Mouse (Mus musculus): ENCODE measurements around the gene Zfp746. TPM values are rescaled to one million over a fixed set of nuclear protein-coding genes. Genes with fewer than 3 reads are reported as not detected.
"Not testable (repeated sequence)": the region's sequence is repeated elsewhere in the genome, so short reads cannot be mapped to it uniquely, and the experiment has no call there.

Gene Zfp746
- 7.5 and 9.2 TPM in 2 replicates for polyA plus RNA-seq (2015; fragmentation: Nextera tagmentation; extraction: Ambion mirVana)

GRCm38 (mm10) chr6:48086471-48086878, at the start of gene Zfp746:
Gene Zfp746 (minus strand): TSS chr6:48086593.
- peaks cover 8% of the 10 kb centered on the region for H3K4me1 ChIP-seq (ENCODE audit: control insufficient read depth, insufficient read depth, low read length)
- peak within 1 kb of the TSS; percentile 79 for H3K4me2 ChIP-seq (ENCODE audit: low read depth, low read length)
- H3K9ac ChIP-seq (ENCODE audit: low read length), result peak within 1 kb of the TSS; percentile 97
- H3K9me3 ChIP-seq (replicated peaks; ENCODE audit: control insufficient read depth, low read length), result no peaks in the 10 kb centered on the region
- H3K4me3 ChIP-seq (ENCODE audit: low read length), result peak within 1 kb of the TSS; percentile 85
- peak within 1 kb of the TSS; percentile 88 for H3K27ac ChIP-seq (ENCODE audit: low read length)
- peaks cover 19% of the 10 kb centered on the region for H3K36me3 ChIP-seq (ENCODE audit: control insufficient read depth, insufficient read depth)
- no peaks in the 10 kb centered on the region; the same call in 1 of the 2 replicates for H3K27me3 ChIP-seq (ENCODE audit: control insufficient read depth, insufficient read depth, low read length)
- WGBS, result under 1% methylated on average over 53 of the region's 53 CpGs
- ATAC-seq (replicated peaks; ENCODE audit: extremely low read depth, insufficient read depth, low FRiP score), result peak; percentile 89

GRCm38 (mm10) chr6:48121092-48121491, 34.7 kb upstream of the Zfp746 start:
- 74% methylated on average over 4 of the region's 4 CpGs for WGBS
- not testable (repeated sequence) for H3K27ac ChIP-seq (ENCODE audit: low read length); H3K4me3 ChIP-seq (ENCODE audit: low read length); H3K27me3 ChIP-seq (ENCODE audit: control insufficient read depth, insufficient read depth, low read length); H3K9me3 ChIP-seq (replicated peaks; ENCODE audit: control insufficient read depth, low read length); H3K4me2 ChIP-seq (ENCODE audit: low read depth, low read length); H3K9ac ChIP-seq (ENCODE audit: low read length); H3K4me1 ChIP-seq (ENCODE audit: control insufficient read depth, insufficient read depth, low read length); H3K36me3 ChIP-seq (ENCODE audit: control insufficient read depth, insufficient read depth)
- ATAC-seq (replicated peaks; ENCODE audit: extremely low read depth, insufficient read depth, low FRiP score), result 0 out of 2 replicates have a peak, but pooled peaks have one; percentile 55

- H3K27me3 ChIP-seq (ENCODE audit: control insufficient read depth, insufficient read depth, low read length), result no peaks in the 10 kb centered on the region
- H3K27ac ChIP-seq (ENCODE audit: low read length), result no peak overlapping the region
- H3K9me3 ChIP-seq (replicated peaks; ENCODE audit: control insufficient read depth, low read length), result 0 out of 2 replicates have a peak, but pooled peaks cover 2% of the 10 kb centered on the region
- WGBS, result 53% methylated on average over 3 of the region's 3 CpGs
- no peaks in the 10 kb centered on the region for H3K36me3 ChIP-seq (ENCODE audit: control insufficient read depth, insufficient read depth)
- no peak overlapping the region for H3K4me3 ChIP-seq (ENCODE audit: low read length)
- H3K9ac ChIP-seq (ENCODE audit: low read length), result no peak overlapping the region
- ATAC-seq (replicated peaks; ENCODE audit: extremely low read depth, insufficient read depth, low FRiP score), result no peak
- no peaks in the 10 kb centered on the region for H3K4me1 ChIP-seq (ENCODE audit: control insufficient read depth, insufficient read depth, low read length)
- no peak overlapping the region for H3K4me2 ChIP-seq (ENCODE audit: low read depth, low read length)
Observed at GRCm38 (mm10) chr6:48116036-48116435, 29.6 kb upstream of the Zfp746 start.

- no peak overlapping the region for H3K27ac ChIP-seq (ENCODE audit: low read length)
- H3K9ac ChIP-seq (ENCODE audit: low read length), result no peak overlapping the region
- 37% methylated on average over 14 of the region's 14 CpGs for WGBS
- peaks cover 12% of the 10 kb centered on the region for H3K36me3 ChIP-seq (ENCODE audit: control insufficient read depth, insufficient read depth)
- no peaks in the 10 kb centered on the region for H3K9me3 ChIP-seq (replicated peaks; ENCODE audit: control insufficient read depth, low read length)
- H3K4me3 ChIP-seq (ENCODE audit: low read length), result peak overlapping the region; percentile 85
- ATAC-seq (replicated peaks; ENCODE audit: extremely low read depth, insufficient read depth, low FRiP score), result no peak
- H3K4me1 ChIP-seq (ENCODE audit: control insufficient read depth, insufficient read depth, low read length), result peaks cover 8% of the 10 kb centered on the region
- H3K27me3 ChIP-seq (ENCODE audit: control insufficient read depth, insufficient read depth, low read length), result no peaks in the 10 kb centered on the region; the same call in 1 of the 2 replicates
- H3K4me2 ChIP-seq (ENCODE audit: low read depth, low read length), result peak overlapping the region; percentile 79
Observed at GRCm38 (mm10) chr6:48086957-48087715, 743 bp upstream of the Zfp746 start.

GRCm38 (mm10) chr6:48085521-48086404, 630 bp downstream of the Zfp746 start:
- Histone ChIP-seq H3K4me3 (ENCODE audit: low read length) (peak overlapping the region; percentile 85), H3K27me3 (ENCODE audit: control insufficient read depth, insufficient read depth, low read length) (no peaks in the 10 kb centered on the region; the same call in 1 of the 2 replicates), H3K4me2 (ENCODE audit: low read depth, low read length) (peak overlapping the region; percentile 79), H3K4me1 (ENCODE audit: control insufficient read depth, insufficient read depth, low read length) (peaks cover 8% of the 10 kb centered on the region), H3K9ac (ENCODE audit: low read length) (peak overlapping the region; percentile 97), H3K36me3 (ENCODE audit: control insufficient read depth, insufficient read depth) (peaks cover 25% of the 10 kb centered on the region), H3K9me3 (replicated peaks; ENCODE audit: control insufficient read depth, low read length) (no peaks in the 10 kb centered on the region), H3K27ac (ENCODE audit: low read length) (peak overlapping the region; percentile 88)
- peak; percentile 79 for ATAC-seq (replicated peaks; ENCODE audit: extremely low read depth, insufficient read depth, low FRiP score)
- WGBS, result 5% methylated on average over 36 of the region's 72 CpGs

- Histone ChIP-seq H3K4me1 (ENCODE audit: control insufficient read depth, insufficient read depth, low read length) (peaks cover 8% of the 10 kb centered on the region), H3K4me3 (ENCODE audit: low read length) (no peak overlapping the region), H3K4me2 (ENCODE audit: low read depth, low read length) (no peak overlapping the region), H3K36me3 (ENCODE audit: control insufficient read depth, insufficient read depth) (peaks cover 42% of the 10 kb centered on the region), H3K27ac (ENCODE audit: low read length) (no peak overlapping the region), H3K9ac (ENCODE audit: low read length) (no peak overlapping the region), H3K27me3 (ENCODE audit: control insufficient read depth, insufficient read depth, low read length) (no peaks in the 10 kb centered on the region; the same call in 1 of the 2 replicates), H3K9me3 (replicated peaks; ENCODE audit: control insufficient read depth, low read length) (no peaks in the 10 kb centered on the region)
- WGBS, result 86% methylated on average over 6 of the region's 6 CpGs
- ATAC-seq (replicated peaks; ENCODE audit: extremely low read depth, insufficient read depth, low FRiP score), result no peak
Observed at GRCm38 (mm10) chr6:48083733-48084191, 2.6 kb downstream of the Zfp746 start.

- 95% methylated on average over 3 of the region's 3 CpGs for WGBS
- ATAC-seq (replicated peaks; ENCODE audit: extremely low read depth, insufficient read depth, low FRiP score), result no peak
- H3K9ac ChIP-seq (ENCODE audit: low read length), result no peak overlapping the region
Observed at GRCm38 (mm10) chr6:48081952-48082351, 4.4 kb downstream of the Zfp746 start.

GRCm38 (mm10) chr6:48081021-48081420, 5.4 kb downstream of the Zfp746 start:
- WGBS, result 88% methylated on average over 5 of the region's 5 CpGs
- Histone ChIP-seq H3K4me1 (ENCODE audit: control insufficient read depth, insufficient read depth, low read length) (peaks cover 8% of the 10 kb centered on the region), H3K27ac (ENCODE audit: low read length) (no peak overlapping the region), H3K4me2 (ENCODE audit: low read depth, low read length) (no peak overlapping the region), H3K4me3 (ENCODE audit: low read length) (no peak overlapping the region), H3K9ac (ENCODE audit: low read length) (no peak overlapping the region), H3K27me3 (ENCODE audit: control insufficient read depth, insufficient read depth, low read length) (no peaks in the 10 kb centered on the region), H3K36me3 (ENCODE audit: control insufficient read depth, insufficient read depth) (peaks cover 54% of the 10 kb centered on the region), H3K9me3 (replicated peaks; ENCODE audit: control insufficient read depth, low read length) (no peaks in the 10 kb centered on the region)
- ATAC-seq (replicated peaks; ENCODE audit: extremely low read depth, insufficient read depth, low FRiP score), result no peak

More at GRCm38 (mm10) chr6:48081952-48082351, 4.4 kb downstream of the Zfp746 start:
- H3K36me3 ChIP-seq (ENCODE audit: control insufficient read depth, insufficient read depth), result peaks cover 54% of the 10 kb centered on the region
- H3K4me2 ChIP-seq (ENCODE audit: low read depth, low read length), result no peak overlapping the region
- H3K27ac ChIP-seq (ENCODE audit: low read length), result no peak overlapping the region
- H3K4me1 ChIP-seq (ENCODE audit: control insufficient read depth, insufficient read depth, low read length), result peaks cover 8% of the 10 kb centered on the region
- H3K27me3 ChIP-seq (ENCODE audit: control insufficient read depth, insufficient read depth, low read length), result no peaks in the 10 kb centered on the region
- no peaks in the 10 kb centered on the region for H3K9me3 ChIP-seq (replicated peaks; ENCODE audit: control insufficient read depth, low read length)
- no peak overlapping the region for H3K4me3 ChIP-seq (ENCODE audit: low read length)

Data from heart, embryonic 16.5 days (tissue).